Mouse (Mus musculus): Measurements from ENCODE around the gene Ube2k. TPM values are rescaled to one million over a fixed set of nuclear protein-coding genes. Genes with fewer than 3 reads are reported as not detected.

Ube2k gene
- polyA plus RNA-seq, 1 experiment from 2014 or later, result 158 TPM

DNA sequence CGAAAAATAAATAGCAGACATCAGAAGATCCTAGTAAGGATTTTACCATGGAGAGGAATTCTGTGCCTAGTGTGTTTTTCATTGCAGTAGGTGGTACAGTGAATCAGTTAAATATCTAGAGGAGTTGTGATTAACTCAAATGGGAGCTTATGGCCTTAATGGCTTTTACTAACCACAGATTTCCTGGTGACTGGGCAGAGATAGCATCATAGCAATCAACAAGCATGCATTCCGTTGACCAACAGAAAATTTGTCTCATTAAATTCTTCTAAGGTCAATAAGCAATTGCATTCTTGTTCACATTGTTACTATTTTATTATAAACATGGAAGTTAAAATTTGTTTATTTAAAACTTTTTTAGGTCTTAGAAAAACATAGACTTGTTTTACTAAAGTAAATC lies 28.5 kb downstream of the Ube2k start:
- WGBS, result 65% methylated on average over 2 of the region's 2 CpGs
- Histone ChIP-seq H3K4me2 (replicated peaks; ENCODE audit: low read depth, low read length) (no peak overlapping the region), H3K27ac (ENCODE audit: low read length) (no peak overlapping the region), H3K36me3 (ENCODE audit: insufficient read depth, low read length) (no peaks in the 10 kb centered on the region), H3K9ac (replicated peaks; ENCODE audit: low read length) (no peak overlapping the region), H3K4me3 (ENCODE audit: low read length) (no peak overlapping the region), H3K9me3 (ENCODE audit: low read length) (no peaks in the 10 kb centered on the region), H3K27me3 (ENCODE audit: insufficient read depth, low read length) (no peaks in the 10 kb centered on the region), H3K4me1 (ENCODE audit: insufficient read depth, low read length) (peaks cover 9% of the 10 kb centered on the region)
- ATAC-seq (ENCODE audit: low FRiP score, low TSS enrichment), result no peak

- H3K9me3 ChIP-seq (ENCODE audit: low read length), result no peaks in the 10 kb centered on the region
- no peak overlapping the region for H3K27ac ChIP-seq (ENCODE audit: low read length)
- no peak overlapping the region for H3K4me2 ChIP-seq (replicated peaks; ENCODE audit: low read depth, low read length)
- no peaks in the 10 kb centered on the region for H3K4me1 ChIP-seq (ENCODE audit: insufficient read depth, low read length)
- 0 out of 2 replicates have a peak, but pooled peaks cover 17% of the 10 kb centered on the region for H3K36me3 ChIP-seq (ENCODE audit: insufficient read depth, low read length)
- no peak for ATAC-seq (ENCODE audit: low FRiP score, low TSS enrichment)
- H3K9ac ChIP-seq (replicated peaks; ENCODE audit: low read length), result no peak overlapping the region
- WGBS, result 68% methylated on average over 2 of the region's 2 CpGs
- H3K27me3 ChIP-seq (ENCODE audit: insufficient read depth, low read length), result no peaks in the 10 kb centered on the region
- H3K4me3 ChIP-seq (ENCODE audit: low read length), result no peak overlapping the region
Observed at GRCm38 (mm10) chr5:65574876-65575275, 37.8 kb downstream of the Ube2k start.

GRCm38 (mm10) chr5:65575896-65576295 lies 38.9 kb downstream of the Ube2k start:
- no peak for ATAC-seq (ENCODE audit: low FRiP score, low TSS enrichment)
- H3K9ac ChIP-seq (replicated peaks; ENCODE audit: low read length), result no peak overlapping the region
- H3K4me1 ChIP-seq (ENCODE audit: insufficient read depth, low read length), result no peaks in the 10 kb centered on the region
- 93% methylated on average over 2 of the region's 2 CpGs for WGBS
- H3K27me3 ChIP-seq (ENCODE audit: insufficient read depth, low read length), result no peaks in the 10 kb centered on the region
- no peak overlapping the region for H3K4me2 ChIP-seq (replicated peaks; ENCODE audit: low read depth, low read length)
- H3K36me3 ChIP-seq (ENCODE audit: insufficient read depth, low read length), result 0 out of 2 replicates have a peak, but pooled peaks cover 16% of the 10 kb centered on the region
- H3K27ac ChIP-seq (ENCODE audit: low read length), result no peak overlapping the region
- H3K4me3 ChIP-seq (ENCODE audit: low read length), result no peak overlapping the region
- no peaks in the 10 kb centered on the region for H3K9me3 ChIP-seq (ENCODE audit: low read length)

GRCm38 (mm10) chr5:65578545-65578944 lies 41.5 kb downstream of the Ube2k start:
- Histone ChIP-seq H3K27me3 (ENCODE audit: insufficient read depth, low read length) (no peaks in the 10 kb centered on the region), H3K9me3 (ENCODE audit: low read length) (no peaks in the 10 kb centered on the region), H3K9ac (replicated peaks; ENCODE audit: low read length) (no peak overlapping the region), H3K36me3 (ENCODE audit: insufficient read depth, low read length) (0 out of 2 replicates have a peak, but pooled peaks cover 13% of the 10 kb centered on the region), H3K4me2 (replicated peaks; ENCODE audit: low read depth, low read length) (no peak overlapping the region), H3K4me3 (ENCODE audit: low read length) (no peak overlapping the region), H3K4me1 (ENCODE audit: insufficient read depth, low read length) (no peaks in the 10 kb centered on the region), H3K27ac (ENCODE audit: low read length) (no peak overlapping the region)
- no peak for ATAC-seq (ENCODE audit: low FRiP score, low TSS enrichment)
- WGBS, result 80% methylated on average over 3 of the region's 3 CpGs

DNA sequence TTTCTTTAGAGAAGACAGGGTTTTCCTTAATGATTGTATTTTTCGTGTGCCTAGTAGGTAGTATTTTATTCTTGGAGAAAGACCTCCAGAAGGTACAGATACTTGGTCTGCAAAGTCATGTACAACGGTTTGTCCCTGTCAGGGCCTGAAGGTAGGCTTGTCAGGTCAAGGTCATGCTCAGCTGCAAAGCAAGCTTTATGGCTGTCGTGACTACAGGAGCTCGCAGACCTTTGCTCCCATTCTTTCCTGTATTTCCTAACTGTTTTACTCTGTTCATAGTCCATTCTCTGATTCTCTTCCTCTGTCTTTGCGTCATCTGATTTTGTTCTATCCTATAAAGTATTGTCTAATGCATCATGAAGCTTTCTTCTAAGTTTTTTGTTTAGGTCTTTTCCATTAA lies 49.3 kb downstream of the Ube2k start:
- H3K9ac ChIP-seq (replicated peaks; ENCODE audit: low read length), result no peak overlapping the region
- H3K4me2 ChIP-seq (replicated peaks; ENCODE audit: low read depth, low read length), result no peak overlapping the region
- no peaks in the 10 kb centered on the region for H3K4me1 ChIP-seq (ENCODE audit: insufficient read depth, low read length)
- H3K27me3 ChIP-seq (ENCODE audit: insufficient read depth, low read length), result no peaks in the 10 kb centered on the region
- no peak for ATAC-seq (ENCODE audit: low FRiP score, low TSS enrichment)
- H3K4me3 ChIP-seq (ENCODE audit: low read length), result no peak overlapping the region
- peaks cover 23% of the 10 kb centered on the region; the same call in 1 of the 2 replicates for H3K36me3 ChIP-seq (ENCODE audit: insufficient read depth, low read length)
- no peak overlapping the region for H3K27ac ChIP-seq (ENCODE audit: low read length)
- WGBS, result 72% methylated on average over 5 of the region's 5 CpGs
- H3K9me3 ChIP-seq (ENCODE audit: low read length), result no peaks in the 10 kb centered on the region

DNA sequence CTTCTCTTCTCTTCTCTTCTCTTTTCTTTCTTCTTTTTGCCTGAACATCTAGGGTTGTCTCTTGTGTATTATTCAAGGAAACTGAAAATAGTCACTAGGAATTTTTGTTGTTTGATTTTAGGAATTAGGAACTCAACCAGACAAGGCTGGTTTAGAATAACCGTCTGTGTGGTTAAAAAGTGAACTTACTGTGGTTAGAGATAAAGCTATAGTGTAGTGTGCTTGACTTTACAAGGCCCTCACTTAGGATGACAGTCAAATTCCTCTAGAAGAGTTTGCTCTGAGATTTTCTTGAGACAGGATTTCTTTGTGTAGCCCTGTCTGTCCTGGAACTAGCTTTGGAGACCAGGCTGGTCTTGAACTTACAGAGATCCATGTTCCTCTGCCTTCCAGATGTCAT lies 53.2 kb downstream of the Ube2k start:
- H3K36me3 ChIP-seq (ENCODE audit: insufficient read depth, low read length), result peaks cover 22% of the 10 kb centered on the region
- no peak overlapping the region for H3K27ac ChIP-seq (ENCODE audit: low read length)
- ATAC-seq (ENCODE audit: low FRiP score, low TSS enrichment), result no peak
- no peak overlapping the region for H3K9ac ChIP-seq (replicated peaks; ENCODE audit: low read length)
- no peaks in the 10 kb centered on the region for H3K4me1 ChIP-seq (ENCODE audit: insufficient read depth, low read length)
- H3K27me3 ChIP-seq (ENCODE audit: insufficient read depth, low read length), result no peaks in the 10 kb centered on the region
- no peak overlapping the region for H3K4me3 ChIP-seq (ENCODE audit: low read length)
- H3K9me3 ChIP-seq (ENCODE audit: low read length), result no peaks in the 10 kb centered on the region
- 90% methylated on average over 1 of the region's 1 CpGs for WGBS
- no peak overlapping the region for H3K4me2 ChIP-seq (replicated peaks; ENCODE audit: low read depth, low read length)

DNA sequence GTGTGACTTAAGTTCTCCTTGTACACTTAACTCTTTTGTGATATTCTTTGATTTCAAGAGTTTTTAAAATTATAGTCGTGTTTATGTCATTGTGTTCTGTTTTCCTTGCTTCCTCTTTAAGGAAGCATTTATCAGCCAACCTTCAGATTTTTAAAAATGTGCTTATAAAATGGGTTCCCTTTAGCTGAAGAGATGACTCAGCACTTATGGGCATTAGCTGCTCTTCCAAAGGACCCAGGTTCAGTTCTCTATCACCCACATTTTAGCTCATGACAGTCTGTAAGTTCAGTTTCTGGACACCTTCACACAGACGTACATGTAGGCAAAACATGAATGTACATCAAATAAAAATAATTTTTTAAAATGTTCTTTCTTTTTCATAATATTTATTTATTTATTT lies 55.4 kb downstream of the Ube2k start:
- WGBS, result 90% methylated on average over 2 of the region's 2 CpGs
- Histone ChIP-seq H3K4me3 (ENCODE audit: low read length) (no peak overlapping the region), H3K9me3 (ENCODE audit: low read length) (no peaks in the 10 kb centered on the region), H3K4me2 (replicated peaks; ENCODE audit: low read depth, low read length) (no peak overlapping the region), H3K36me3 (ENCODE audit: insufficient read depth, low read length) (peaks cover 19% of the 10 kb centered on the region), H3K9ac (replicated peaks; ENCODE audit: low read length) (no peak overlapping the region), H3K27ac (ENCODE audit: low read length) (no peak overlapping the region), H3K27me3 (ENCODE audit: insufficient read depth, low read length) (no peaks in the 10 kb centered on the region), H3K4me1 (ENCODE audit: insufficient read depth, low read length) (no peaks in the 10 kb centered on the region)
- no peak for ATAC-seq (ENCODE audit: low FRiP score, low TSS enrichment)

- WGBS, result 89% methylated on average over 7 of the region's 7 CpGs
- H3K4me2 ChIP-seq (replicated peaks; ENCODE audit: low read depth, low read length), result no peak overlapping the region
- H3K27me3 ChIP-seq (ENCODE audit: insufficient read depth, low read length), result no peaks in the 10 kb centered on the region
- peaks cover 24% of the 10 kb centered on the region; the same call in 1 of the 2 replicates for H3K36me3 ChIP-seq (ENCODE audit: insufficient read depth, low read length)
- H3K27ac ChIP-seq (ENCODE audit: low read length), result no peak overlapping the region
- no peaks in the 10 kb centered on the region for H3K9me3 ChIP-seq (ENCODE audit: low read length)
- no peak overlapping the region for H3K9ac ChIP-seq (replicated peaks; ENCODE audit: low read length)
- H3K4me1 ChIP-seq (ENCODE audit: insufficient read depth, low read length), result no peaks in the 10 kb centered on the region
- H3K4me3 ChIP-seq (ENCODE audit: low read length), result no peak overlapping the region
- ATAC-seq (ENCODE audit: low FRiP score, low TSS enrichment), result no peak
Observed at GRCm38 (mm10) chr5:65599681-65600080, 62.6 kb downstream of the Ube2k start.

DNA sequence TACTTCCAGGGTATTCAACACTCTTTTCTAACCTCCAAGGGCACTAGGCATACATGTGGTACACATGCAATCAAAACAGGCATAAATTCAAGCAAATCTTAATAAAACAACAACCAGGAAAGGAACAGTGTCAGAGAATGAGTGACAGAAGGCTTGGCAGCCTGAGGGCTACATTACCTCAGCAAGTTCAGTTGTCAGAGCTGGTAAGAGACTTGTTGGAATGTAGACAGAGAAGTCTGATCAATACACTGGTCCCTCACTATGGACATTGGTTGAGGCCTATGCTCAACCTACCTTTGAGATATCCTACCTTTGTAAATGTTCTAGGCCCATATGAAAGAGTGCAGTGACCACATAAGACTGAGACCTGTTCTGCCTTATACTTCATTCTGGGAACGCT lies 69.8 kb downstream of the Ube2k start:
- Histone ChIP-seq H3K9ac (replicated peaks; ENCODE audit: low read length) (no peak overlapping the region), H3K36me3 (ENCODE audit: insufficient read depth, low read length) (peaks cover 9% of the 10 kb centered on the region; the same call in 1 of the 2 replicates), H3K9me3 (ENCODE audit: low read length) (no peaks in the 10 kb centered on the region), H3K27me3 (ENCODE audit: insufficient read depth, low read length) (no peaks in the 10 kb centered on the region), H3K4me2 (replicated peaks; ENCODE audit: low read depth, low read length) (no peak overlapping the region), H3K27ac (ENCODE audit: low read length) (peak overlapping the region; percentile 39; the same call in 1 of the 2 replicates), H3K4me3 (ENCODE audit: low read length) (no peak overlapping the region), H3K4me1 (ENCODE audit: insufficient read depth, low read length) (no peaks in the 10 kb centered on the region)
- 94% methylated on average over 1 of the region's 1 CpGs for WGBS
- ATAC-seq (ENCODE audit: low FRiP score, low TSS enrichment), result no peak

DNA sequence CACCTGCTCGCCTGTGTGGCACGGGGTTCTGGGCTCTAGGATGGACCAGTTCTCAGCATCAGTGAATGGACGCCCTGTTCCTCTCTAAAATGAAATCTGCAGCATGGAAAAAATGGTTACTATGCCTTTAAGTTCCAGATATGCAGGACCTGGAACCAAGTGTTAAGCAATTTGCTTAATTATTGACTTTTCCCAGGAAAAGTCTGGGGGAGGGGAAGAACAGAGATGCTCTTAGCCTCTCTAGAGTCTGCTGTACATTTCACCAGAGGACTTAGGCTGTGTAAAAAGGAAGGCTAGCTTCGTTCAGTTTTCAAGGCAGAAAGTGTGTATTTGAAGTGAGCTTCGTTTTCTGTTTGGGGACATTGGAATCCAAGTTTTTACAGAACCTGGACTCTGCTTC lies 72.7 kb downstream of the Ube2k start:
- WGBS, result 75% methylated on average over 5 of the region's 5 CpGs
- H3K4me1 ChIP-seq (ENCODE audit: insufficient read depth, low read length), result no peaks in the 10 kb centered on the region
- H3K9ac ChIP-seq (replicated peaks; ENCODE audit: low read length), result no peak overlapping the region
- H3K27ac ChIP-seq (ENCODE audit: low read length), result no peak overlapping the region
- H3K27me3 ChIP-seq (ENCODE audit: insufficient read depth, low read length), result no peaks in the 10 kb centered on the region
- H3K4me3 ChIP-seq (ENCODE audit: low read length), result no peak overlapping the region
- H3K9me3 ChIP-seq (ENCODE audit: low read length), result no peaks in the 10 kb centered on the region
- ATAC-seq (ENCODE audit: low FRiP score, low TSS enrichment), result peak; percentile 70
- no peak overlapping the region for H3K4me2 ChIP-seq (replicated peaks; ENCODE audit: low read depth, low read length)
- H3K36me3 ChIP-seq (ENCODE audit: insufficient read depth, low read length), result peaks cover 12% of the 10 kb centered on the region; the same call in 1 of the 2 replicates

Data from kidney, embryonic 16.5 days (tissue).